Mouse (Mus musculus): ENCODE measurements around the gene Plscr3. TPM values are rescaled to one million over a fixed set of nuclear protein-coding genes. Genes with fewer than 3 reads are reported as not detected.

The Plscr3 gene
- polyA plus RNA-seq, 1 experiment from 2014 or later, result 111 TPM

GRCm38 (mm10) chr11:69886907-69887635 lies 40.9 kb downstream of the Plscr3 start:
- Histone ChIP-seq H3K27ac (replicated peaks) (no peak overlapping the region), H3K4me1 (peaks cover 20% of the 10 kb centered on the region), H3K27me3 (replicated peaks; ENCODE audit: low read depth, poor library complexity, severe bottlenecking) (peaks cover 5% of the 10 kb centered on the region), H3K4me3 (no peak overlapping the region), H3K9me3 (no peaks in the 10 kb centered on the region), H3K36me3 (replicated peaks) (no peaks in the 10 kb centered on the region)
- DNase-seq (ENCODE audit: low spot score), result no peak
- 74% methylated on average over 8 of the region's 8 CpGs for WGBS

- no peak overlapping the region for H3K27ac ChIP-seq (replicated peaks)
- H3K4me1 ChIP-seq, result peaks cover 19% of the 10 kb centered on the region
- 87% methylated on average over 4 of the region's 4 CpGs for WGBS
- no peaks in the 10 kb centered on the region for H3K36me3 ChIP-seq (replicated peaks)
- H3K27me3 ChIP-seq (replicated peaks; ENCODE audit: low read depth, poor library complexity, severe bottlenecking), result no peaks in the 10 kb centered on the region
- H3K9me3 ChIP-seq, result no peaks in the 10 kb centered on the region
- no peak overlapping the region for H3K4me3 ChIP-seq
- DNase-seq (ENCODE audit: low spot score), result no peak
Measured at GRCm38 (mm10) chr11:69891482-69891881, 45.3 kb downstream of the Plscr3 start.

- no peak overlapping the region for H3K4me3 ChIP-seq
- peaks cover 33% of the 10 kb centered on the region for H3K4me1 ChIP-seq
- H3K9me3 ChIP-seq, result no peaks in the 10 kb centered on the region
- no peak for DNase-seq (ENCODE audit: low spot score)
- 72% methylated on average over 5 of the region's 5 CpGs for WGBS
- H3K27me3 ChIP-seq (replicated peaks; ENCODE audit: low read depth, poor library complexity, severe bottlenecking), result no peaks in the 10 kb centered on the region; the same call in 1 of the 2 replicates
- peaks cover 10% of the 10 kb centered on the region; the same call in 1 of the 2 replicates for H3K36me3 ChIP-seq (replicated peaks)
- H3K27ac ChIP-seq (replicated peaks), result no peak overlapping the region
Measured at GRCm38 (mm10) chr11:69894671-69895070, 48.5 kb downstream of the Plscr3 start.

GRCm38 (mm10) chr11:69895291-69895690 lies 49.1 kb downstream of the Plscr3 start, which contains the start of gene Acap1:
TSS of gene Acap1 (minus strand) at chr11:69895539.
- WGBS, result 77% methylated on average over 4 of the region's 4 CpGs
- Histone ChIP-seq H3K27me3 (replicated peaks; ENCODE audit: low read depth, poor library complexity, severe bottlenecking) (no peaks in the 10 kb centered on the region; the same call in 1 of the 2 replicates), H3K27ac (replicated peaks) (no peak within 1 kb of the TSS)

GRCm38 (mm10) chr11:69899870-69900269 lies 53.7 kb downstream of the Plscr3 start:
- Histone ChIP-seq H3K4me3 (peak overlapping the region; percentile 93), H3K27me3 (replicated peaks; ENCODE audit: low read depth, poor library complexity, severe bottlenecking) (no peaks in the 10 kb centered on the region; the same call in 1 of the 2 replicates), H3K27ac (replicated peaks) (peak overlapping the region; percentile 99), H3K4me1 (peaks cover 45% of the 10 kb centered on the region), H3K9me3 (no peaks in the 10 kb centered on the region), H3K36me3 (replicated peaks) (peaks cover 30% of the 10 kb centered on the region)
- peak; percentile 28 for DNase-seq (ENCODE audit: low spot score)
- WGBS, result 32% methylated on average over 4 of the region's 4 CpGs

More at GRCm38 (mm10) chr11:69895291-69895690, 49.1 kb downstream of the Plscr3 start, which contains the start of gene Acap1:
- H3K9me3 ChIP-seq, result no peaks in the 10 kb centered on the region
- no peak for DNase-seq (ENCODE audit: low spot score)
- H3K4me1 ChIP-seq, result peaks cover 33% of the 10 kb centered on the region
- peaks cover 10% of the 10 kb centered on the region; the same call in 1 of the 2 replicates for H3K36me3 ChIP-seq (replicated peaks)
- H3K4me3 ChIP-seq, result no peak within 1 kb of the TSS

GRCm38 (mm10) chr11:69900471-69901405 lies 54.6 kb downstream of the Plscr3 start, which contains the start of the genes 2810408A11Rik and Neurl4:
TSS of gene 2810408A11Rik (minus strand) at chr11:69900987.
TSS of gene Neurl4 (plus strand) at chr11:69901072.
- WGBS, result under 1% methylated on average over 38 of the region's 38 CpGs

GRCm38 (mm10) chr11:69901406-69901846 lies 55.2 kb downstream of the Plscr3 start:
- DNase-seq (ENCODE audit: low spot score), result peak; percentile 98
- WGBS, result under 1% methylated on average over 42 of the region's 42 CpGs

More at GRCm38 (mm10) chr11:69900471-69901405, 54.6 kb downstream of the Plscr3 start, which contains the start of the genes 2810408A11Rik and Neurl4:
- Histone ChIP-seq H3K9me3 (no peaks in the 10 kb centered on the region), H3K27ac (replicated peaks) (peak within 1 kb of the TSS; percentile 99), H3K27me3 (replicated peaks; ENCODE audit: low read depth, poor library complexity, severe bottlenecking) (no peaks in the 10 kb centered on the region; the same call in 1 of the 2 replicates), H3K4me3 (peak within 1 kb of the TSS; percentile 93), H3K36me3 (replicated peaks) (peaks cover 39% of the 10 kb centered on the region), H3K4me1 (peaks cover 42% of the 10 kb centered on the region)
- peak; percentile 94 for DNase-seq (ENCODE audit: low spot score)

More at GRCm38 (mm10) chr11:69901406-69901846, 55.2 kb downstream of the Plscr3 start:
- peak overlapping the region; percentile 93 for H3K4me3 ChIP-seq
- no peaks in the 10 kb centered on the region; the same call in 1 of the 2 replicates for H3K27me3 ChIP-seq (replicated peaks; ENCODE audit: low read depth, poor library complexity, severe bottlenecking)
- peaks cover 46% of the 10 kb centered on the region for H3K36me3 ChIP-seq (replicated peaks)
- H3K27ac ChIP-seq (replicated peaks), result peak overlapping the region; percentile 99
- H3K4me1 ChIP-seq, result peaks cover 42% of the 10 kb centered on the region
- H3K9me3 ChIP-seq, result no peaks in the 10 kb centered on the region

Small RNA genes within 50 kb of the gene (microRNA-seq; reads per million reads assigned to microRNA genes)
- gene Mir6924, result not detected

Other genes starting within 250 kb of the Plscr3 start
- 3.2 TPM in 2 replicates for gene Atp1b2, start 240.4 kb upstream of the Plscr3 start, polyA plus RNA-seq (2016; fragmentation: Nextera tagmentation; extraction: Ambion mirVana)
- not detected in 2 replicates for gene Shbg, start 228.5 kb upstream of the Plscr3 start, polyA plus RNA-seq (2016; fragmentation: Nextera tagmentation; extraction: Ambion mirVana)
- gene Sat2, start 224.4 kb upstream of the Plscr3 start, polyA plus RNA-seq (2016; fragmentation: Nextera tagmentation; extraction: Ambion mirVana), result 16.0 TPM in 2 replicates
- gene Fxr2, start 213.4 kb upstream of the Plscr3 start, polyA plus RNA-seq (2016; fragmentation: Nextera tagmentation; extraction: Ambion mirVana), result 45.2 and 45.5 TPM in 2 replicates
- 0.17 TPM in 1 of 2 replicates, not detected in the other for gene Sox15, start 191.1 kb upstream of the Plscr3 start, polyA plus RNA-seq (2016; fragmentation: Nextera tagmentation; extraction: Ambion mirVana)
- gene Mpdu1, start 183.7 kb upstream of the Plscr3 start, polyA plus RNA-seq (2016; fragmentation: Nextera tagmentation; extraction: Ambion mirVana), result 64.9 and 67.2 TPM in 2 replicates
- gene Cd68, start 180.2 kb upstream of the Plscr3 start, polyA plus RNA-seq (2016; fragmentation: Nextera tagmentation; extraction: Ambion mirVana), result 5.3 and 7.3 TPM in 2 replicates
- gene Eif4a1, start 174.0 kb upstream of the Plscr3 start, polyA plus RNA-seq (2016; fragmentation: Nextera tagmentation; extraction: Ambion mirVana), result 780 and 781 TPM in 2 replicates
- gene Senp3, start 164.3 kb upstream of the Plscr3 start, polyA plus RNA-seq (2016; fragmentation: Nextera tagmentation; extraction: Ambion mirVana), result 136 and 141 TPM in 2 replicates
- 0.15 TPM in 1 of 2 replicates, not detected in the other for gene Tnfsf13, start 160.6 kb upstream of the Plscr3 start, polyA plus RNA-seq (2016; fragmentation: Nextera tagmentation; extraction: Ambion mirVana)
- gene Tnfsf12, start 150.5 kb upstream of the Plscr3 start, polyA plus RNA-seq (2016; fragmentation: Nextera tagmentation; extraction: Ambion mirVana), result 1.2 and 2.2 TPM in 2 replicates
- 0.88 and 1.3 TPM in 2 replicates for gene Tnfsfm13, start 150.3 kb upstream of the Plscr3 start, polyA plus RNA-seq (2016; fragmentation: Nextera tagmentation; extraction: Ambion mirVana)
- 31.3 and 34.9 TPM in 2 replicates for gene Polr2a, start 87.7 kb upstream of the Plscr3 start, polyA plus RNA-seq (2016; fragmentation: Nextera tagmentation; extraction: Ambion mirVana)
- gene Slc35g3, start 84.4 kb upstream of the Plscr3 start, polyA plus RNA-seq (2016; fragmentation: Nextera tagmentation; extraction: Ambion mirVana), result 0.12 TPM in 1 of 2 replicates, not detected in the other
- gene Zbtb4, start 80.5 kb upstream of the Plscr3 start, polyA plus RNA-seq (2016; fragmentation: Nextera tagmentation; extraction: Ambion mirVana), result 0.55 and 1.0 TPM in 2 replicates
- 1.4 and 2.3 TPM in 2 replicates for gene Chrnb1, start 50.4 kb upstream of the Plscr3 start, polyA plus RNA-seq (2016; fragmentation: Nextera tagmentation; extraction: Ambion mirVana)
- gene Fgf11, start 44.5 kb upstream of the Plscr3 start, polyA plus RNA-seq (2016; fragmentation: Nextera tagmentation; extraction: Ambion mirVana), result 0.91 and 0.93 TPM in 2 replicates
- 2.1 and 2.7 TPM in 2 replicates for gene Tmem102, start 40.8 kb upstream of the Plscr3 start, polyA plus RNA-seq (2016; fragmentation: Nextera tagmentation; extraction: Ambion mirVana)
- gene Gm39566, start 31.1 kb upstream of the Plscr3 start, polyA plus RNA-seq (2016; fragmentation: Nextera tagmentation; extraction: Ambion mirVana), result not detected in 2 replicates
- not detected in 2 replicates for gene Spem2, start 27.9 kb upstream of the Plscr3 start, polyA plus RNA-seq (2016; fragmentation: Nextera tagmentation; extraction: Ambion mirVana)
- gene Spem1, start 24.2 kb upstream of the Plscr3 start, polyA plus RNA-seq (2016; fragmentation: Nextera tagmentation; extraction: Ambion mirVana), result 0.14 TPM in 1 of 2 replicates, not detected in the other
- gene Nlgn2, start 8.6 kb upstream of the Plscr3 start, polyA plus RNA-seq (2016; fragmentation: Nextera tagmentation; extraction: Ambion mirVana), result 4.7 and 5.4 TPM in 2 replicates
- 321 and 340 TPM in 2 replicates for gene Tmem256, start 7.9 kb upstream of the Plscr3 start, polyA plus RNA-seq (2016; fragmentation: Nextera tagmentation; extraction: Ambion mirVana)
- 2.3 and 3.1 TPM in 2 replicates for gene Tnk1, start 12.4 kb downstream of the Plscr3 start, polyA plus RNA-seq (2016; fragmentation: Nextera tagmentation; extraction: Ambion mirVana)
- 0.31 TPM in 1 of 2 replicates, not detected in the other for gene Tmem95, start 31.6 kb downstream of the Plscr3 start, polyA plus RNA-seq (2016; fragmentation: Nextera tagmentation; extraction: Ambion mirVana)
- gene Kctd11, start 35.0 kb downstream of the Plscr3 start, polyA plus RNA-seq (2016; fragmentation: Nextera tagmentation; extraction: Ambion mirVana), result 6.8 and 7.0 TPM in 2 replicates
- 1.3 and 1.5 TPM in 2 replicates for gene Acap1, start 49.2 kb downstream of the Plscr3 start, polyA plus RNA-seq (2016; fragmentation: Nextera tagmentation; extraction: Ambion mirVana)
- 14.7 and 14.8 TPM in 2 replicates for gene 2810408A11Rik, start 54.6 kb downstream of the Plscr3 start, polyA plus RNA-seq (2016; fragmentation: Nextera tagmentation; extraction: Ambion mirVana)
- gene Neurl4, start 54.7 kb downstream of the Plscr3 start, polyA plus RNA-seq (2016; fragmentation: Nextera tagmentation; extraction: Ambion mirVana), result 10.9 and 11.1 TPM in 2 replicates
- gene Gps2, start 67.5 kb downstream of the Plscr3 start, polyA plus RNA-seq (2016; fragmentation: Nextera tagmentation; extraction: Ambion mirVana), result 87.6 and 89.1 TPM in 2 replicates
- gene Eif5a, start 75.6 kb downstream of the Plscr3 start, polyA plus RNA-seq (2016; fragmentation: Nextera tagmentation; extraction: Ambion mirVana), result 2,818 and 3,035 TPM in 2 replicates
- 5.1 and 5.8 TPM in 2 replicates for gene Ybx2, start 89.4 kb downstream of the Plscr3 start, polyA plus RNA-seq (2016; fragmentation: Nextera tagmentation; extraction: Ambion mirVana)
- 18.6 and 23.7 TPM in 2 replicates for gene Slc2a4, start 101.8 kb downstream of the Plscr3 start, polyA plus RNA-seq (2016; fragmentation: Nextera tagmentation; extraction: Ambion mirVana)
- 56.3 and 56.4 TPM in 2 replicates for gene Cldn7, start 118.4 kb downstream of the Plscr3 start, polyA plus RNA-seq (2016; fragmentation: Nextera tagmentation; extraction: Ambion mirVana)
- gene Ctdnep1, start 134.8 kb downstream of the Plscr3 start, polyA plus RNA-seq (2016; fragmentation: Nextera tagmentation; extraction: Ambion mirVana), result 23.9 and 25.3 TPM in 2 replicates
- 157 and 161 TPM in 2 replicates for gene Elp5, start 136.1 kb downstream of the Plscr3 start, polyA plus RNA-seq (2016; fragmentation: Nextera tagmentation; extraction: Ambion mirVana)
- 317 and 331 TPM in 2 replicates for gene Gabarap, start 144.8 kb downstream of the Plscr3 start, polyA plus RNA-seq (2016; fragmentation: Nextera tagmentation; extraction: Ambion mirVana)
- 96.5 and 98.3 TPM in 2 replicates for gene Phf23, start 149.4 kb downstream of the Plscr3 start, polyA plus RNA-seq (2016; fragmentation: Nextera tagmentation; extraction: Ambion mirVana)
- 59.0 and 59.8 TPM in 2 replicates for gene Dvl2, start 154.2 kb downstream of the Plscr3 start, polyA plus RNA-seq (2016; fragmentation: Nextera tagmentation; extraction: Ambion mirVana)
- gene Acadvl, start 169.0 kb downstream of the Plscr3 start, polyA plus RNA-seq (2016; fragmentation: Nextera tagmentation; extraction: Ambion mirVana), result 42.2 and 46.3 TPM in 2 replicates
- gene Dlg4, start 170.6 kb downstream of the Plscr3 start, polyA plus RNA-seq (2016; fragmentation: Nextera tagmentation; extraction: Ambion mirVana), result 12.6 and 13.2 TPM in 2 replicates
- 0.55 and 0.70 TPM in 2 replicates for gene Asgr1, start 207.7 kb downstream of the Plscr3 start, polyA plus RNA-seq (2016; fragmentation: Nextera tagmentation; extraction: Ambion mirVana)
- gene Asgr2, start 246.3 kb downstream of the Plscr3 start, polyA plus RNA-seq (2016; fragmentation: Nextera tagmentation; extraction: Ambion mirVana), result not detected in 2 replicates